In the genomic region with DNA sequence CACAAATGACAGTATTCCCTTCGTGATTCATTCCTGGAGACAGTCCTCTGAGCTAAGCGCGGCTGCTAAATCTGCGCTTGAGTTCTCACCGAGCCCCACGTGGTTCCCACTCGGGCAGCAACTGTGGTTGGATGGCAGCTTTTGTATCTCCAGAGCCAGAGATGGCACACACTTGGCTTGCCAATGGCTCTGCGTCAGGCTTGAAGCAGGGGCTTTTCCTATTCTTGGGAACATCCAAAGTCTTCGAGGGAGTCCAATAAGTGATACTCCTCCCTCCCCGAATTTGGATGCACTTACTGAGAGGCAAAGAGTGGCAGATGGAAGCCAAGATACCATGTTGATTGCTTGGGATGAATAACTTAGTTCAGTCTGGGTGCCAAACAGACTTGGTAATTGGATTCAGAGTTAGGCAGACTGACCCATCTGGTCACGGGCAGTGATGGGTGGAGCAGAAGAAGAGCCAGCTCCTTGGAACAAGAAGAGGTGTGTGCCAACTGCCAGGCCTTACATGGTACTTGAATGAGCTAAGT, we compare ENCODE assay signal across 8 mouse cellular contexts.
DNase-seq lines count a peak whose midpoint lies in the region; ATAC-seq and TF ChIP-seq lines count a peak whose summit lies in the region.
"Had no signal": no experiment of that assay in that cellular context is flagged by ENCODE, and none has a peak within 500 bp of the region (broad histone marks: within the 10 kb centered on the region; RNA-seq: fewer than 3 reads in every experiment).

No protein-coding gene starts in this region.

- no peak for TF ChIP-seq POLR2A in cerebellum, adult 2 months (IDR thresholded peaks at IDR 0.05; ENCODE audit: borderline replicate concordance, insufficient read depth, low read length)

- TF ChIP-seq CTCF in cerebellum, adult 2 months (IDR thresholded peaks at IDR 0.05; ENCODE audit: borderline replicate concordance, insufficient read depth, low read depth, low read length) = no peak

- H3K9ac ChIP-seq in midbrain, embryonic 15.5 days = no peak overlapping the region
- H3K9ac ChIP-seq: midbrain, embryonic 12.5 days had no signal

- WGBS in cerebellum, adult 2 months = 4% methylated on average over 11 of the region's 11 CpGs
- 84% methylated on average over 11 of the region's 11 CpGs for WGBS in midbrain, embryonic 15.5 days

- no peak overlapping the region for H3K27ac ChIP-seq in cerebellum, adult 2 months (ENCODE audit: insufficient read depth, low read length)
- H3K27ac ChIP-seq in midbrain, embryonic 15.5 days = no peak overlapping the region
- H3K27ac ChIP-seq: midbrain, embryonic 12.5 days had no signal

- peaks cover 4% of the 10 kb centered on the region for H3K4me1 ChIP-seq in cerebellum, adult 2 months (ENCODE audit: control insufficient read depth, insufficient read depth, low read length)
- no peaks in the 10 kb centered on the region for H3K4me1 ChIP-seq in midbrain, embryonic 15.5 days
- H3K4me1 ChIP-seq: midbrain, embryonic 12.5 days had no signal

- DNase-seq in brain, adult 2 months (ENCODE audit: low read depth, low spot score) = peak; percentile 94
- DNase-seq in cerebellum, adult 2 months = peak; percentile 41 to 57
- DNase-seq in layer of hippocampus, adult 11-12 months (ENCODE audit: low spot score) = peak; percentile 80
- DNase-seq in spleen, postnatal 10 days (ENCODE audit: low spot score in 2 of 2) = no peak
- no peak for DNase-seq in thymus, postnatal 25 days
- DNase-seq in kidney, postnatal 4 days = no peak

- H3K9me3 ChIP-seq in midbrain, embryonic 15.5 days = no peaks in the 10 kb centered on the region

- no peaks in the 10 kb centered on the region for H3K36me3 ChIP-seq in midbrain, embryonic 15.5 days (replicated peaks)
- H3K36me3 ChIP-seq: midbrain, embryonic 12.5 days had no signal

- no peak overlapping the region for H3K4me3 ChIP-seq in cerebellum, adult 2 months (replicated peaks; ENCODE audit: insufficient read depth, low read depth, low read length)
- H3K4me3 ChIP-seq in midbrain, embryonic 15.5 days = no peak overlapping the region
- H3K4me3 ChIP-seq: midbrain, embryonic 12.5 days had no signal

- H3K27me3 ChIP-seq in cerebellum, adult 2 months (ENCODE audit: control insufficient read depth, insufficient read depth, low read length) = peaks cover 1% of the 10 kb centered on the region; the same call in 1 of the 2 replicates
- no peaks in the 10 kb centered on the region for H3K27me3 ChIP-seq in midbrain, embryonic 15.5 days (replicated peaks)
- H3K27me3 ChIP-seq: midbrain, embryonic 12.5 days had no signal

- ATAC-seq in midbrain, embryonic 15.5 days (replicated peaks) = 0 out of 2 replicates have a peak, but pooled peaks have one; percentile 25

- H3K4me2 ChIP-seq in midbrain, embryonic 15.5 days = no peak overlapping the region
- H3K4me2 ChIP-seq: midbrain, embryonic 12.5 days had no signal

Comparison
In these comparisons a context has a peak if more than half of its experiments do, and no peak if none do; other contexts are left out.
1. DNase-seq: peak in brain, adult 2 months (single experiment), cerebellum, adult 2 months (2 of 2) and layer of hippocampus, adult 11-12 months (single experiment); none in spleen, postnatal 10 days (0 of 2), thymus, postnatal 25 days (single experiment) and kidney, postnatal 4 days (0 of 2).